Mouse (Mus musculus) inflammation-experienced regulatory T-cells, adult 6 months (primary cell): ENCODE data around the gene Cept1. TPM values are rescaled to one million over a fixed set of nuclear protein-coding genes. Genes with fewer than 3 reads are reported as not detected.

Experiments
- ATAC-seq: one replicate; pipeline ENCODE4 v1.8.0; 2017
- polyA plus RNA-seq, 3 experiments: library from polyadenylated mRNA; unstranded; fragments of 100-300 nt; shearing (Covaris generic); gene quantifications; one replicate each; pipeline ENCODE4 v1.2.1; 2017

The Cept1 gene
- polyA plus RNA-seq, 3 experiments from 2014 or later = 125 to 133 (median 127) TPM

GRCm38 (mm10) chr3:106494417-106494950 is 53.1 kb downstream of the Cept1 start:
- ATAC-seq = no peak

DNA sequence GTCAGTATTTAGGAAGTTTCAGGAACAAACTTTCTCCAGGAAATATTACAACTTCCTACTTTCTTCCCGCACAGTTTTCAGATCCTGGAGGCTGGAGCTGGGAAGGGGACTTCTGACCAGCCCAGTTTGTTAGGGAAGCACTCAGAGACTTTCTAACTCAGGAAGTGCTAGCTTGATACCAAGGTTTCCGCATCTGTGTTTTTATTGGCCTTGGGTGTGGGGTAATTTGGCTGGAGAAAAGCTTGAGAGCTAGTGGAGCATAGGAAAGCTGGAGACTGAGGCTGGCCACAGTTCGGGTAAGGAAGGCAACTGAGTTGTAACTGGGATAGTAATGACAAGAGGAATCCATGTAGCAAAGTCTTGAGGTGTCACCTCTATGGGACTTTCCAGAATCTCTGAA is 53.7 kb downstream of the Cept1 start:
- no peak for ATAC-seq

DNA sequence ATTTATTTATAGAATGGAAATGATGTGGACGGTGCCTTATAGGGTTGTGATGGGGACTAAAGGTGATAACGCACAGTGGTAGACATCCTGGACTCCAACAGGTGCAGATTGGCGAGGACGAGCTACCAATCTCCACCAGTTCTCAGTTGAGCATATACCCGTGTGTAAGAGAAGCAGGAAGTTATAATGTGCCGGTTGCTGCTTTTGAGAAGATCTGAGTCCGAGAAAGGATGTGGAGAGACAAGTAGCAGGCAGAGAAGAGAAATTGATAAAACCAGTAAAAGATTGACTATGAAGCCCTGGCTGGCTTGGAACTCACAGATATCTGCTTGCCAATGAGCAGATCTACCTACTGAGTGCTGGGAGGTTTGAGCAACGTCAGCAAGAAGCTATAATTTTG is 54.4 kb downstream of the Cept1 start:
- ATAC-seq = peak; percentile 61

GRCm38 (mm10) chr3:106492723-106493122 is 54.9 kb downstream of the Cept1 start:
- ATAC-seq = peak; percentile 51

DNA sequence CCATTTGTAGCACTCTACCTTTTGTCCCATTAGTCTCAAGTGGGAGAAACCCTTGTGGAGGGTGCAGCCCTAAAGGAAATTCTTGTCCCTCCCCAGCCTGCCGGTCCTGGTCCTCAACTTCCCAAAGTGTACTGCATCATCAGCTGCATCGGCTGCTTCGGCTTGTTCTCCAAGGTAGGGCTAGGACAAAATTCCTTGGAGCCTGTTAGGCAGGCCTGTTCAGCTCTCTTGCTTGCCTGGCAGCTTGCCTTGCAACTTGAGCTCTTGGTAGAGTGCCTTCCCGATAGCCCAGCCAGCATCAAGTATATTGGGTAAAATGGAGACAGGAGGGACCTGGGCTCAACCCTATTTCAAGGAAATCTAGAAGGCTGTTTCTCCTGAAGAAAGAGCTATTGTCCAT is 57.4 kb downstream of the Cept1 start:
- no peak for ATAC-seq

DNA sequence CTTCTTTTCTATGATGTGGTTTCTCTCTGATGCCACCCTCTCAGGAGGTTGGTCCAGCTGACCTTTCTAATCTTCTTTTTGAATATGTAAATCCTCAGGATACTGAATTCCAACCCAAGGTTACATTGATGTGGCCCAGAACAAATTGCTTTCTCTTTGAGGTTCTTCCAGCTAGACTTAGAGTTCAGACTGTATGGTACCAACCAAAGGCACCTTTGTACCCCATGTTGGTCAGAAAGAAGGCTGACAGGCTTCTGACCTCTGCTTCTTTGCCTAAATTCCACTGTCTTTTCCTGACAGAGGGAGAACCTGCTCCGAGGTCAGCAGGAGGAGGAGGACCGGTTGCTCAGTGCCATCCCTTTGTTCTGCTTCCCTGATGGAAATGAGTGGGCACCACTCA is 60.1 kb downstream of the Cept1 start:
- no peak for ATAC-seq

DNA sequence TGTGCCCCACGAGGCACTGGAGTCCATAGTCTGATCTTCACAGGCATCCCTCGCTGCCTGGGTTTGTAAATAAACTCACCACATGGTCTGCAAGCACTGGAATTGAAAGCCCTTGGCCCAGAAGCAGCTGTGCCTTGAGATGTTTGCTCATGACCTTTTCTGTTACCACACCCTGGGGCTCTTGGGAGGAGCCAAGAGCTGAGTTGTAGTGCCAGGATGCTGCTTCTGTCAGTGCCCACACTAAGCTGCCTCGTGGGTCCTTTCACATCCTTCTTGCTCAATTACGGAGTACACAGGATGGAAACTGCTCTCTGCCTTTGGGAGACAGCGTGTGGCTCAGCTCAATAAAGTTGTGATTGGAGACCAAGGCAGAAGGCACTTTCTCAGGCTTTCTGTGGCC is 61.8 kb downstream of the Cept1 start:
- ATAC-seq = peak; percentile 76

GRCm38 (mm10) chr3:106484861-106485260 is 62.7 kb downstream of the Cept1 start:
- no peak for ATAC-seq

- peak; percentile 65 for ATAC-seq
Observed at GRCm38 (mm10) chr3:106483796-106484405, 63.7 kb downstream of the Cept1 start.

DNA sequence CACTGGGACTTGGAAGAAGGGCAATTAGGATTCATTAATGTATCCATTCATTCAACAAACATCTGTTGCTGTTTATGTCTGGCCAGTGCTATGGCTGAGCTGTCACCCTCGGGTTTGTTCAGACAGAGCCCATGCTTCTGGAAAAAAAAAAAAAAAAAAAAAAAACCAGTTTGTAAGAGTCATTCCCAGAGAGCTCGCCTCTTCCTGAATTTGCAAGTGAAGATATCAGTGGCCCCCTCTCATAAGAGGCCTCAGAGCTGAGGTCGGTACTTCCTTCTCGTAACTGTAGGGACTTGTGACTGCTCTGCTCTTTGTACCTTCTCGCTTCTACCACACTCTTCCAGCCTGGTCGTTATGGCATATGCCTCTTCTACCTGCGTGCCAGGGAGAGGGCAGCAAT is 64.3 kb downstream of the Cept1 start:
- ATAC-seq = peak; percentile 5

DNA sequence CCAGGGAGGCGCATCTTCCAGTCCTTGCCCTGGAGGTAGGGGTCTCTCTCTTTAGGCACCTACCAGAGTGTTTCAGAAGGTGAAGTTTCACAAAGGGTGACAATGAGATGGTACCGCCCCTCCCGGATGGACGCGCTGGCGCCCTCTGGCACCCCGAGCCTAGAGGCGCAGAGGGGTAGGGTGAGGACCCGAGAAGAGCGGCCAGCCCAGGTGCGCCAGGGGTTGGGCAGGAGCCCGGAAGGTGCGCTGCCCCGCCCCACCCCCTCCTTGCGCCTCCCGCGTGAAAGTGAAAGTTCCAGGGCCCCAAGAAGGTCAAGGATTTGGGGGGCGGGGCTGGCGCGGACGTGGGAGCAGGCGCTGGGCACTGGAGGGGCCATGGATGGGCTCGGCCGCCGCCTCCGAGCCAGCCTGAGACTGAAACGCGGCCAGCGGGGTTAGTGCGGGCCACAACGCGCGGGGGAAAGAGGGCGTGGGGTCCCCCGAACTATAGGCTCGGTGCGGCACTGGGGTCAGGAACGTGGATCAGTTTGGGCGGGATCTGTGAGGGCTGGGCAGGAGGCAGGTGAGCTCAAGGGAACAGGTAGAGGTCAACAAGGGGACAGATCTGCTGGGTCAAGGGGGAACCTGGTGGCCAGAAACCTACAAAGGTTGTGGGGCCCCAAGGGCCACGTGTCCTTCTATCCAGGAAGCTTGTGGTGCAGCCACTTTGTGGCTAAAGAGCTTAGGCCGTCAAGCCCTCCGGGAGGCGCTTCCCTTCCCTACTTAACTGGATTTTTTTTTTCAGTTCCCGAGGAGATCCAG is 65.1 kb downstream of the Cept1 start, which contains the start of gene Dennd2d:
Gene Dennd2d (plus strand): TSS at position 125 of the 801 bp plus-strand sequence.
- peak; percentile 29 for ATAC-seq

DNA sequence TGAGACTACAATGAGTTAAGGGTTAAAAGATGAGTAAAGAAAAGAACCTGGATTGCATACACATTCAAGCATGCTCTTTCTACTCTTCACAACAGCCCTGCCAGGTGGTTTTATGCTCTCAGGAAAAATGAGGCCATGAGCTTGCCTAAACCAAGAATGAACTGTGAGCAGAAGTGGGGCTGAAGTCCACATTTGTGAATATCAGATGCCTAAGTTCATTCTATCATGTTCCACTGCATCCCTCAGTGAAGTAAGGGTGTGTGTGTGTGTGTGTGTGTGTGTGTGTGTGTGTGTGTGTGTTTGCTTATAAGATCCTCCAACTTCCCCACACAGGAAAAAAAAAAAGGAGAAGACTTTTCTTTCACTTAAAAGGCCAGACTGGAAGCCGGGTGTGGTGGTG is 70.7 kb downstream of the Cept1 start:
- ATAC-seq = no peak

GRCm38 (mm10) chr3:106474210-106474609 is 73.4 kb downstream of the Cept1 start:
- ATAC-seq = peak; percentile 28

DNA sequence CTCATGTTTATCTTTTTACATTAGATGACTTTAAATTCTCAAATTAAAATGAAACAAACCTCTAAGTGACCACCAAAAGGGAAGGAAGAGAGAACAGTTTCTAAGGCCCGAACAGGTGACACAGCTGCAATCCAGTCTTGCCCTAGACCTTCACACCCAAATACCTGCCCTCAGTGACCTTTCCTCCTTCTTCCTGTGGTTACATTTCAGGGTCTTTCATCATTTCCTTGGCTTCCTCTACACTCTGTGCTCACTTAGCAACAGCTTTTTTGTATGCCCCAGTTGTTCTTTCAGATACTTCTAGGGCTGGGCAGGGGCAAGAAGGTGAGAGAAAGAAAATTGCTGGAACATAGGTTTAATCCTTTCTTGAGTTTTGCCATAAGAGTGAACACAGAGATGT is 82.9 kb downstream of the Cept1 start:
- ATAC-seq = peak; percentile 23

GRCm38 (mm10) chr3:106462493-106462892 is 85.1 kb downstream of the Cept1 start:
- peak; percentile 62 for ATAC-seq

- ATAC-seq = peak; percentile 77
Observed at GRCm38 (mm10) chr3:106462059-106462470, 85.5 kb downstream of the Cept1 start.

DNA sequence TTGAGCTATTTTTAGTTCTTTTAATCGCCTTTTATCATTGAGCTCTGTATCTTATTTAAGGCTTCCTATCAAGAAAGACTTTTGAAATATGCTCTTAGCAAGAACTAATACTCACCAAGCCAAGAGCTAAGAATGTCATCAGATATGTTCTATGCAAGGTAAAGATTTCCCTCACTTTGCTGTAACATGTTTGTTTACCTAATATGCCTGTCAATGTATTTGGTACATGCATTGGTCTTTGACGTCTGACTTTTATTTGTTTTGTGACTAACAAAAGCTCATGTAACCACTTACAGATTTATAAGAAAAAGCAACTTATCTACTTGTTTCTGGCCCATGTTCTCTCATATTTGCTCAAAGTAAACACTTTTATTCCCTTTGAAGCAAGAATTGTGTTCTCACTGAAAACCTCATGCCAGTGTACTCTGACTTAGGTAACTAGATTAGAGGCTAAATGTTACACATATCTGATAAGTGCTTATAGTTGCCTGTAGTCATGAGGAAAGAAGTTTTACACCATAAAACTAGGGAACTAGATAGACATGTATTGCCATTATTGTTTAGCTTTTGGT is 90.2 kb downstream of the Cept1 start:
- ATAC-seq = no peak

DNA sequence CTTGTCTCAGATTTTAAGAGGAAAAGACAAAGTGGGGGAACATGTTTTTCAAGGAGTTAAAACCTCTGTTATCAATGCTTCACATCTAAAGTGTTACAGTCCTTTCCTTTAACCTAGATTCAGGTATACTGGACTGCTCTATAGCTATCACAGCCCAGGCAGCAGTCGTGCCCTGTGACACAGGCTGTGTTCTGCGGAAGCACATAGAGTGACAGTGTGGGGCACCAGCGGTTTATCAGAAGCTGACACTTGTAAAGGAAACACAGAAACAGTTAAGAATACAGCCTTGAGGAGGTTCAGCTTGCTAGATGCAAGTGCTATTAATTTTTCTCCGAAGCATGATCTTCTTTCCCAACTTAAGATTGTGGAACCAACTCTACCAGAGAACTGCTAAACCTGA is 95.0 kb downstream of the Cept1 start:
- no peak for ATAC-seq

Other genes with a start within 250 kb of the Cept1 start
- gene Chil6, start 141.6 kb downstream of the Cept1 start, polyA plus RNA-seq = under 1 TPM in 2 of 3 experiments, not detected in 1; 0.46 to 0.67 TPM
- gene Dennd2d, start 65.4 kb downstream of the Cept1 start, polyA plus RNA-seq = 100 to 1,000 TPM; 110 to 379 (median 324) TPM
- 10 to 100 TPM; 49.5 to 55.4 (median 54.2) TPM for gene Dram2, start within 50 bp of the Cept1 start, polyA plus RNA-seq
- 10 to 100 TPM; 58.1 to 84.2 (median 73.0) TPM for gene Lrif1, start 137.2 kb upstream of the Cept1 start, polyA plus RNA-seq
- 1,000 to 10,000 TPM; 1,117 to 1,392 (median 1,238) TPM for gene Cd53, start 242.3 kb upstream of the Cept1 start, polyA plus RNA-seq